Mouse (Mus musculus): ENCODE measurements around the gene Hoxa3. TPM values are rescaled to one million over a fixed set of nuclear protein-coding genes. Genes with fewer than 3 reads are reported as not detected.

Hoxa3 gene
- polyA plus RNA-seq, 1 experiment from 2014 or later: 0.86 TPM

- Histone ChIP-seq H3K9me3 (ENCODE audit: control insufficient read depth, low read length) (no peaks in the 10 kb centered on the region), H3K4me3 (ENCODE audit: control insufficient read depth in 1 of 2, insufficient read depth in 1 of 2, low read depth in 1 of 2, low read length in 2 of 2) (peak overlapping the region in 1 of 2 experiments; percentile 15; a peak in 1 of 4 replicates), H3K9ac (ENCODE audit: low read length) (no peak overlapping the region), H3K36me3 (ENCODE audit: control insufficient read depth, insufficient read depth, low read length) (no peaks in the 10 kb centered on the region), H3K4me2 (ENCODE audit: low read length) (peak overlapping the region; percentile 33; the same call in 1 of the 2 replicates), H3K27me3 (ENCODE audit: control insufficient read depth, insufficient read depth, low read length) (peaks cover 100% of the 10 kb centered on the region), H3K4me1 (ENCODE audit: control insufficient read depth in 2 of 2, insufficient read depth in 2 of 2, low read length in 2 of 2) (peaks cover 3 to 6% of the 10 kb centered on the region in 2 experiments; a peak in 2 of 4 replicates), H3K27ac (replicated peaks in 1 of 2; ENCODE audit: control insufficient read depth in 1 of 2, insufficient read depth in 1 of 2, low read depth in 2 of 2, low read length in 2 of 2) (no peak overlapping the region)
- no peak for ATAC-seq (ENCODE audit: insufficient number of reproducible peaks, insufficient read depth, low FRiP score, low read depth)
- 2% methylated on average over 23 of the region's 23 CpGs for WGBS
These were observed 31.4 kb upstream of the Hoxa3 start for GRCm38 (mm10) chr6:52244471-52245039.

GRCm38 (mm10) chr6:52243681-52244121 lies 30.6 kb upstream of the Hoxa3 start:
- Histone ChIP-seq H3K36me3 (ENCODE audit: control insufficient read depth, insufficient read depth, low read length) (no peaks in the 10 kb centered on the region), H3K9ac (ENCODE audit: low read length) (no peak overlapping the region), H3K4me1 (ENCODE audit: control insufficient read depth in 2 of 2, insufficient read depth in 2 of 2, low read length in 2 of 2) (peaks cover 3 to 6% of the 10 kb centered on the region in 2 experiments; a peak in 2 of 4 replicates), H3K4me2 (ENCODE audit: low read length) (no peak overlapping the region), H3K4me3 (ENCODE audit: control insufficient read depth in 1 of 2, insufficient read depth in 1 of 2, low read depth in 1 of 2, low read length in 2 of 2) (no peak overlapping the region), H3K27ac (replicated peaks in 1 of 2; ENCODE audit: control insufficient read depth in 1 of 2, insufficient read depth in 1 of 2, low read depth in 2 of 2, low read length in 2 of 2) (no peak overlapping the region), H3K27me3 (ENCODE audit: control insufficient read depth, insufficient read depth, low read length) (peaks cover 99% of the 10 kb centered on the region), H3K9me3 (ENCODE audit: control insufficient read depth, low read length) (no peaks in the 10 kb centered on the region)
- ATAC-seq (ENCODE audit: insufficient number of reproducible peaks, insufficient read depth, low FRiP score, low read depth): no peak
- under 1% methylated on average over 12 of the region's 12 CpGs for WGBS

- Histone ChIP-seq H3K36me3 (ENCODE audit: control insufficient read depth, insufficient read depth, low read length) (no peaks in the 10 kb centered on the region), H3K9ac (ENCODE audit: low read length) (no peak overlapping the region), H3K4me2 (ENCODE audit: low read length) (no peak overlapping the region), H3K27ac (replicated peaks in 1 of 2; ENCODE audit: control insufficient read depth in 1 of 2, insufficient read depth in 1 of 2, low read depth in 2 of 2, low read length in 2 of 2) (no peak overlapping the region), H3K4me1 (ENCODE audit: control insufficient read depth in 2 of 2, insufficient read depth in 2 of 2, low read length in 2 of 2) (peaks cover 3 to 6% of the 10 kb centered on the region in 2 experiments; a peak in 2 of 4 replicates), H3K27me3 (ENCODE audit: control insufficient read depth, insufficient read depth, low read length) (peaks cover 99% of the 10 kb centered on the region), H3K9me3 (ENCODE audit: control insufficient read depth, low read length) (no peaks in the 10 kb centered on the region), H3K4me3 (ENCODE audit: control insufficient read depth in 1 of 2, insufficient read depth in 1 of 2, low read depth in 1 of 2, low read length in 2 of 2) (no peak overlapping the region)
- WGBS: 6% methylated on average over 4 of the region's 4 CpGs
- ATAC-seq (ENCODE audit: insufficient number of reproducible peaks, insufficient read depth, low FRiP score, low read depth): no peak
These were observed 29.7 kb upstream of the Hoxa3 start for GRCm38 (mm10) chr6:52242801-52243332.

- Histone ChIP-seq H3K4me1 (ENCODE audit: control insufficient read depth in 2 of 2, insufficient read depth in 2 of 2, low read length in 2 of 2) (peaks cover 3 to 6% of the 10 kb centered on the region in 2 experiments; a peak in 2 of 4 replicates), H3K27me3 (ENCODE audit: control insufficient read depth, insufficient read depth, low read length) (peaks cover 99% of the 10 kb centered on the region), H3K9ac (ENCODE audit: low read length) (no peak overlapping the region), H3K36me3 (ENCODE audit: control insufficient read depth, insufficient read depth, low read length) (no peaks in the 10 kb centered on the region), H3K9me3 (ENCODE audit: control insufficient read depth, low read length) (no peaks in the 10 kb centered on the region), H3K27ac (replicated peaks in 1 of 2; ENCODE audit: control insufficient read depth in 1 of 2, insufficient read depth in 1 of 2, low read depth in 2 of 2, low read length in 2 of 2) (no peak overlapping the region), H3K4me3 (ENCODE audit: control insufficient read depth in 1 of 2, insufficient read depth in 1 of 2, low read depth in 1 of 2, low read length in 2 of 2) (no peak overlapping the region), H3K4me2 (ENCODE audit: low read length) (no peak overlapping the region)
- 4% methylated on average over 9 of the region's 9 CpGs for WGBS
- ATAC-seq (ENCODE audit: insufficient number of reproducible peaks, insufficient read depth, low FRiP score, low read depth): no peak; the same call in 1 of the 2 replicates
These were observed 28.0 kb upstream of the Hoxa3 start for GRCm38 (mm10) chr6:52241001-52241621.

- H3K9me3 ChIP-seq (ENCODE audit: control insufficient read depth, low read length): no peaks in the 10 kb centered on the region
- H3K9ac ChIP-seq (ENCODE audit: low read length): no peak within 1 kb of the TSS
- WGBS: under 1% methylated on average over 35 of the region's 35 CpGs
- ATAC-seq (ENCODE audit: insufficient number of reproducible peaks, insufficient read depth, low FRiP score, low read depth): no peak
- H3K27ac ChIP-seq (replicated peaks in 1 of 2; ENCODE audit: control insufficient read depth in 1 of 2, insufficient read depth in 1 of 2, low read depth in 2 of 2, low read length in 2 of 2): no peak within 1 kb of the TSS
- peaks cover 99% of the 10 kb centered on the region for H3K27me3 ChIP-seq (ENCODE audit: control insufficient read depth, insufficient read depth, low read length)
- peak within 1 kb of the TSS; percentile 10 to 15; a peak in 2 of 4 replicates for H3K4me3 ChIP-seq (ENCODE audit: control insufficient read depth in 1 of 2, insufficient read depth in 1 of 2, low read depth in 1 of 2, low read length in 2 of 2)
- no peaks in the 10 kb centered on the region for H3K36me3 ChIP-seq (ENCODE audit: control insufficient read depth, insufficient read depth, low read length)
- peaks cover 3 to 6% of the 10 kb centered on the region in 2 experiments; a peak in 2 of 4 replicates for H3K4me1 ChIP-seq (ENCODE audit: control insufficient read depth in 2 of 2, insufficient read depth in 2 of 2, low read length in 2 of 2)
- H3K4me2 ChIP-seq (ENCODE audit: low read length): peak within 1 kb of the TSS; percentile 47
These were observed 27.4 kb upstream of the Hoxa3 start, which contains the start of gene Hoxa10 for GRCm38 (mm10) chr6:52240389-52241000. Gene Hoxa10 (minus strand): TSS chr6:52240854.

GRCm38 (mm10) chr6:52239625-52240388 lies 26.7 kb upstream of the Hoxa3 start:
- ATAC-seq (ENCODE audit: insufficient number of reproducible peaks, insufficient read depth, low FRiP score, low read depth): no peak
- no peaks in the 10 kb centered on the region for H3K36me3 ChIP-seq (ENCODE audit: control insufficient read depth, insufficient read depth, low read length)
- peaks cover 99% of the 10 kb centered on the region for H3K27me3 ChIP-seq (ENCODE audit: control insufficient read depth, insufficient read depth, low read length)
- peak overlapping the region; percentile 47 for H3K4me2 ChIP-seq (ENCODE audit: low read length)
- no peak overlapping the region for H3K9ac ChIP-seq (ENCODE audit: low read length)
- peaks cover under 1 to 3% of the 10 kb centered on the region in 2 experiments; a peak in 2 of 4 replicates for H3K4me1 ChIP-seq (ENCODE audit: control insufficient read depth in 2 of 2, insufficient read depth in 2 of 2, low read length in 2 of 2)
- no peak overlapping the region for H3K27ac ChIP-seq (replicated peaks in 1 of 2; ENCODE audit: control insufficient read depth in 1 of 2, insufficient read depth in 1 of 2, low read depth in 2 of 2, low read length in 2 of 2)
- no peaks in the 10 kb centered on the region for H3K9me3 ChIP-seq (ENCODE audit: control insufficient read depth, low read length)
- peak overlapping the region; percentile 10 to 15; a peak in 2 of 4 replicates for H3K4me3 ChIP-seq (ENCODE audit: control insufficient read depth in 1 of 2, insufficient read depth in 1 of 2, low read depth in 1 of 2, low read length in 2 of 2)
- 3% methylated on average over 30 of the region's 30 CpGs for WGBS

- H3K4me2 ChIP-seq (ENCODE audit: low read length): no peak overlapping the region
- WGBS: 3% methylated on average over 7 of the region's 7 CpGs
- peaks cover 0 to 3% of the 10 kb centered on the region in 2 experiments; a peak in 2 of 4 replicates for H3K4me1 ChIP-seq (ENCODE audit: control insufficient read depth in 2 of 2, insufficient read depth in 2 of 2, low read length in 2 of 2)
These were observed 25.8 kb upstream of the Hoxa3 start for GRCm38 (mm10) chr6:52238976-52239375.

More at GRCm38 (mm10) chr6:52238976-52239375, 25.8 kb upstream of the Hoxa3 start:
- Histone ChIP-seq H3K9me3 (ENCODE audit: control insufficient read depth, low read length) (no peaks in the 10 kb centered on the region), H3K27me3 (ENCODE audit: control insufficient read depth, insufficient read depth, low read length) (peaks cover 100% of the 10 kb centered on the region), H3K9ac (ENCODE audit: low read length) (no peak overlapping the region), H3K36me3 (ENCODE audit: control insufficient read depth, insufficient read depth, low read length) (no peaks in the 10 kb centered on the region), H3K27ac (replicated peaks in 1 of 2; ENCODE audit: control insufficient read depth in 1 of 2, insufficient read depth in 1 of 2, low read depth in 2 of 2, low read length in 2 of 2) (no peak overlapping the region), H3K4me3 (ENCODE audit: control insufficient read depth in 1 of 2, insufficient read depth in 1 of 2, low read depth in 1 of 2, low read length in 2 of 2) (no peak overlapping the region)
- no peak for ATAC-seq (ENCODE audit: insufficient number of reproducible peaks, insufficient read depth, low FRiP score, low read depth)
